Mouse (Mus musculus) 3T3-L1 (cell line): ENCODE results near the gene Prdm4.

Experiments
- DNase-seq: peaks from one replicate; pipeline ENCODE4 v3.0.0-alpha.2; 2015; ENCODE audit warnings: low read depth, low spot score

Prdm4 gene

GRCm38 (mm10) chr10:85871698-85872478 is 45.1 kb downstream of the Prdm4 start:
- DNase-seq = peak; percentile 91

DNA sequence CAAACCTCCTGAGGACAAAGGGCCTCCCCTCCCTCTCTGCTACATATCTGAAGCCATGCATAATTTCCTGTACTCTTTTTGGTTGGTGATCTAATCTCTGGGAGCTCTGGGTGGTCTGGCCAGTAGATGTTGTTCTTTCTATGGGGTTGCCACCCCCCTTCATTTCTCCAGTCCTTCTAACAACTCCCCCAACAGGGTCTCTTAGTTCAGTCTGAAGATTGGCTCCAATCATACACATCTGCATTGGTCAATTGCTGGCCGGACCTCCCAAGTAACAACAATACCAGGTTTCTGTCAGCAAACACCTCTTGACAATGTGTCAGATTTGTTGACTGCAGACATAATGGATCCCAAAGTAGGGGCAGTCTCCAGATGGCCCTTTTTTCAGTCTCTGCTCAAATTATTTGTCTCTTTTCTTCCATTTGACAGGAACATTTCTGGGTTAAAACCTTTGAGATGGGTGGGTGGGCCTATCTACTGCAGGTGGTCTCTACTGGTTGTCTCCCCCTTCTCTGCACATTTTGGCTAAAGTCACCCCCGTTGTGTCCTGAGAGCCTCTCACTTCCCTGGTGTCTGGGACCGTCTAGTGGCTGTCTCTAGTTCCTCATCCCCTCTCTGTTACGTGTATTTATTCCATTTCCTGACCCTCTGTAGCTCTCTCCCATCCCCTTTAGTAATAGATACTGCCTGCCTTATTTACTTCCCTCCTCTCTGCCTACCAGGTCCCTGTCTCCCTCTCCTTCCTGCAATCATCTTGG is 70.7 kb downstream of the Prdm4 start:
- no peak for DNase-seq
